Mouse (Mus musculus) kidney, postnatal 4 days (tissue): ENCODE measurements around the gene Thrb.
"Not testable (repeated sequence)": the region's sequence is repeated elsewhere in the genome, so short reads cannot be mapped to it uniquely, and the experiment has no call there.

Experiments
- DNase-seq, 2 experiments: peaks; one replicate each; pipeline ENCODE4 v3.0.0; 2021; ENCODE audit warnings: mixed read lengths in 2 of 2

The Thrb gene

DNA sequence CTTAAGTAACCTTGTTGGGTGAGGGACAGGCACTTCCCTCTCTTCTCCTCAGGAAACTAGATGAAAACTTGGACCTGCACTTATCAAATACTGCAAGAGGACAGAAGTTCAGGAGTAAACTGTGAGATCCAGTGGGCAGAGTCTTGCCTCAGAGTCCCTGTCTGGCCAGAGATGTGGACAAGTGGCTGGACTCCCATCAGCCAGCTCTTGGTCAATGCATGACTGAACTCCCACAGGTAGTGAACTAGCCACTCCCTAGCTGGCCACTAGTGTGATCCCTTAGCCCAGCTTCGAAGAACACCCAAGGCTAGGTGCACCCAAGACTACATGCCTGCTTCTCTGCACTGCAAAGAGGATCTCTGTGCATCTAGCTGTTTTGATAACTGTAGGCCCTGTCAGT, 234.7 kb downstream of the Thrb start:
- DNase-seq = no peak

DNA sequence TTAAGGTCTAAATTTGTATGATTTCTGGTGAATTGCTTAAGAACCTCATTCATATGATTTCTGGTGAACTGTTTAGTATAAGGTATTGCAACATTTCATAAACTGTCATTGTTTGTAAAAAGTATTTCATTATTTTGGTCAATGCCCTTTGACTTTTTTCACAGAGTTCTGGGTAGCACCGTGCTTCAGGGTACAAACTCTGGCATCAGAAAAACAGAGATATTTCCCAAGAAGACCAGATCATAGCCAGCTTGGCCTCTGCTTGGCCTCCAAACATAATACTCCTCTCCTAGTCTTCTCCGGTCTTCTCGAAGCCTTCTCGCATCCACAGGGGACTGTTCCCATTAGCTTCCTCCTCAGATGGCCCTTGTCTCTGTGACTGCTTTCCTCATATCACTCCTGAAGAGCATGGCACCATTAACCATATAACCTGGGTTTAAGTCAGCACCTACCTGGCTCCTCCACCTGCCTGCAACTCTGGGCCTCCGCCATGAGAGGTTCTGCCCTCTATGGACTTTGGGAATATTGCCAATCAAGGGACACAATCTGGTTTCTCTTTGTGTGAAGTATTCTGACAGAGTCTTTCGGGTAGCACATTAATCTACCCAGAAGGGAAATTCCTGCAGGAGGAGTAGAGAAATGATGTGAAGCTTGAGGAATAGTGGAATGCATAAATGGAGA, 239.8 kb downstream of the Thrb start:
- no peak for DNase-seq

DNA sequence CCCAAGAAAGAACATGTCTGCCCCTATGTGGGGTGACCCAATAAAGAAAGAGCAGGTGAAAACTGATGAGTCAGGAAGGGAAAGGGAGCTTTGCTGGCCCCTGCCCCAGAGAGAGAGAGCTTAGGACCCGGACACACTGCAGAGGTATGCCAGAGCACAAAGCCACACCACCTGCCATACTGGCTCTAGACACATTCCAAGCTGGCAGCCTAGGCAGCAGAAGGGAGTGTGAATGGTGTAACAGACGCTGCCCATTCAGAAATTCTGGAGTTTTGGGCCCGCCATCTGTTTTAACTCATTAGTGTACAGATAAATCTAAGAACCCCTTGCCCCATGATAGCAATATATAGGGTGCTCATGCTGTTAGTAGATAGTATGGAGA, 240.3 kb downstream of the Thrb start:
- no peak for DNase-seq

DNA sequence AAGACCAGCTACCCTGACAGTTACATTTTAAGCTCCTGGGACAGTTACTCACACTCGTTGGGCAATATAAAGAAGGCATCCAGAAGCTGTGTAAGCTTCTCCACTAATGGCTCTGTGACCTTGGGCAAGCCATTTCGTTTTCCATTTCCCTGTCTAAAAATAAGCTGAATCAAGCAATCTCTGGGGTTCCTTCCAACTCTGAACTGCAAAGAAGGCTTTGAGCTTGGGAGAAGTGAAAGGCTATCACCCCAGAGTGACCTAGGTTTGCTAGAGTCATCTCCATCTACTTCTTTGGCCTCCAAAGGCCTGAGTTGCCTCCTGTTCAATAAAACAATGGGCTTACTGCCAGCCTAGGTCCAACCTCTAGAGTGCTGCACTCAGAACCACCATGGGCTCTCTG, 242.4 kb downstream of the Thrb start:
- no peak for DNase-seq

DNA sequence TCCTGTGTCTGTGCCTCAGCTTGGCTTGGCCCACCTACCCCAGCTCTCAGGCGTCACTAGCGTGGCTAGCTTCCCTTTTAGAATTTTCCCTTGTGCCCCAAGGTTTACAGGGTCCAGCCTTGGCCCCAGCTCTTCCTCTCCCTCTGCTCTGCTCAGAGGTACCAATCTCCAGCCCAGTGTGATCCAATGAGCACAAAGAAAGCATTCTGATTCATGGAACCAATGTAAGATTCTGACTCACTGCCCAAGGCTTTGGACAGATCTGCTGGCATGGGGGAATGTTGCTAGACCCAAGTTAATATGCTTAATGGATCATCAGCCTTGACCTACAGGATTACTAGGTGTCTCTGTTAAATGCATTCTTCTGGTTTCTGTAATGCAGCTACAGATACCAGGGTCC, 243.1 kb downstream of the Thrb start:
- DNase-seq = no peak

DNA sequence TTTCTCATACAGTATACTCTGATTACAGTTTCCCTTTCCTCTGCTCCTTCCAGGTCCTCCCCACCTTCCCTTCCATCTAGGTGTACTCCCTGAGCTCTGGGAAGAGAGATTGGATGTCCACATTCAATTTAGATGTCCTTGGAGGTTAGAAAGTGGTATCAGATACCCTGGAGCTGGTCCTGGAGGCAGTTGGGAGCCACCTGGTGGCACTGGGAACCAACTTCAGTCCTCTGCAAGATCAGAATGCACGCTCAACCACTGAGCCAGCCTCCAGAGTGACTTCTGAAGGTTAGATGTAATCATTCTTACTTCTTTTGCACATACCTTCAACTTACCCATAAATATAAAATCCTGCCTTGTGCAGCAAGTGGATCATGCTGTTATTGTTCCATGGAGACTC, 244.5 kb downstream of the Thrb start:
- peak; percentile 34 to 46 for DNase-seq

DNA sequence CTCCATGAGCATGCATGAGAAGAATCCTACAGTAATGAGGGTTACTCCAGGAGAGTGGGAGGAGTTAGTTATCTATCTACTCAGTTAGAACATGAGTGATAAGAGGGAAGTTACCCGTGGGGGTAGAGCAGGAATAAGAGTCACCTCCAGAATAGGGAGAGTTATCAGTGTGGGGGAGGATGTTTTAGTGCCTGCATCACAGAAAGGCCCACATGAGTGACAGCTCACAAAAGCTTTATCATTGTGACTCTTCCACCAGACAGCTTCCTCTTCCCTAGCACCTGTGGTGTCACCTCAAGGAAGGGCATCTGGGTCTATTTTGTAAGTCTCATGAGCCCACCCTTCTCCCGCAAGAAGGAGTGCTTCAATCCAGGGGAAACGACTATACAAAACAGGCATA, 245.6 kb downstream of the Thrb start:
- no peak for DNase-seq

DNA sequence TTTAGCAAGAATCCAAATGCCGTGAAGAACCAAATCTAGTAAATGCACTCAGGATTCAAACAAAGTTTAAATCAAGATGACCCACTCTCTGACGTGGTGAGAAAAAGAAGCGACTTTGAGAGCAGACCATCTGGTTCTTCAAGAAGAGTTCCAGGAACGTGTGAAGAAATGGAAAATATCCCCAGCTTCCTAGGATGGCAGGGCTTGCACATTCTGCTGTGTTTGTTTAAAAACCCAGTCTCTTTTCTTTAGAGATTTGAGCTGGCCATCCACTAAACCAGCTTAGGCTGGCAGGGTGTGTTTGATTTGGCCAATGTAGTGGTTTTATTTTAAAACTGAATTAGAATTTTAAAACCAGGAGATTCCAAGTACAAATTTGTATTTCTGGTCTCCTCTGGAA, 246.9 kb downstream of the Thrb start:
- DNase-seq = no peak

DNA sequence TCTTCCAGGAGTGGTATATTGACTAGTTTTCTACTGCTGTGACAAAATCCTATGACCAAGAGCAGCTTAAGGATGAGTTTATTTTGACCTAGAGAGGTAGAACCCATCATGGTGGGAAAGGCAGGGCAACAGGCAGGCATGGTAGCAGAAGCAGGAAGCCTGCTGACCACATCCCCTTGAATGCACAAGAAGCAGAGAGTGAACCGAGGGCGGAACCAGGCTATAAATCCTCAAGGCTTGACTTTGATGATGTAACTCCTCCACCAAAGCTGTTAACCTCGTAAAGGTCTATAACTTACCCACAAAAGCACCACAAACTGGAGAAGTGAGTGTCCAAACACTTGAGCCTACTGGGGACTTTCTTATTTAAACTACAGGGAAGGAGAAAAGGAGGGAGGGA, 251.1 kb downstream of the Thrb start:
- DNase-seq = no peak

DNA sequence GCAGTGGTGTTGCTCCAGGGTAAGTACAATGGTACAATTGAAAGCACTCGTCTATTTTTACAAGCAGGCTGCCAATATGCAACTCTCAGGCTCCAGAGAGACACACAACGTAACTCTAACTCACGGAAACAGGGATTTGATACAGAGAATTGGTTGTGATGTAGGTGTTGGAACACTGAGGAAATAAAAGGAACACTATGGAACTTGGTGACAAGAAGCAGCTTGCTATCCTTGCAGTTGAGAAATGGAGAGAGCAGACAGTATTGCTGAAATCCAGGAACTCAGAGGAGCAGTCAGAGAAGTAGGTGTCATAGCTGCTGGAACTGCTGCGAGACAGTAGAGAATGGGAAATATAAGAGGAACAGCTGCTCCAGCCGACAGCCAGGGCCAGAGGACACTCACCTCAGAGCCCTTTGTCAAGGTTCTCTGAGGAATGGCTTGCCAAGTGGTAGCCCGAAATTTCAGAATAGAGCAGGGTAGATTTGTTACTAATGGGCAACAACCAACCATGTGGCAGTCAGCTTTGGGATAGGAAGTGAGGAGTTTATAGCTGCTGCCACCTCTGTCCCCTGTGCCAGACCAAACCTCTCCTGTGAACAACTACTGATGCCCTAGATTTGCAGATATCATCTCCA, 252.6 kb downstream of the Thrb start:
- no peak for DNase-seq

DNA sequence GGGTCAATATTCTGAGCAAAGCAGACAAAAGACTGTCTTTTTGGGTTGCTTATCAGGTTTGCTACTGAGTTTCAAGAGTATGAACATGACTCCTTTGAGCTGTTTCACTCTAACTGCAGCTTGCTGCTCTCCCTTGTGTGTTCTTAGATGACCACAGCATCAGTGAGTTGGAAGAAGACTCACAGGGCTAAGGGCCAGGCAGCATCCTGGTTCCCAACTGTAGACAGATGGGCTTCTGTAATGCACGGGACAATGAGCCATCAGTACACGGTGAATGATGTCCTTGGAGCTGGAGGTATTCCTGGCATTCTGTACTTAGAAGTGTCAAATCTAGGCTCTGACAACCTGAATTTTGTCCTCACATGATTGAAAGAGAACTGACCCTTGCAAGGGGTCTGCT, 255.5 kb downstream of the Thrb start:
- no peak for DNase-seq

DNA sequence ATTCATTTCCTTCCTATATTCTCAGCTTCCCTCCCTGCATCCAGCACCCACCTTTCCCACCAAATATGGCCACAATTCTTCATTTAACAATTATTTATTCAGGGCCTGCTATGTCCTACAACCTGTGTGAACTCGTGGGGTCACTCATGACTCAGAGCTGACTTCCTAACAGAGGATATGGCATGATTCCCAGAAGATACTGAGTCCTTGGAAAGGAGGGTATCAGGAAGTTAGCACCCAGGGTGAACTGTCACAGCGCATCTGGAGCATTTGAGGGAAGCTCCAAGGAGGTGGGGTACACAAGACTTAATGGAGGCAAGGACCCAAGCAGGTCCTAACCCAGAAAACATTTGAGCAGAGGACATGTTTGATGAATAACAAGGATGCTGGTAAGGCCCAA, 256.6 kb downstream of the Thrb start:
- DNase-seq = no peak

DNA sequence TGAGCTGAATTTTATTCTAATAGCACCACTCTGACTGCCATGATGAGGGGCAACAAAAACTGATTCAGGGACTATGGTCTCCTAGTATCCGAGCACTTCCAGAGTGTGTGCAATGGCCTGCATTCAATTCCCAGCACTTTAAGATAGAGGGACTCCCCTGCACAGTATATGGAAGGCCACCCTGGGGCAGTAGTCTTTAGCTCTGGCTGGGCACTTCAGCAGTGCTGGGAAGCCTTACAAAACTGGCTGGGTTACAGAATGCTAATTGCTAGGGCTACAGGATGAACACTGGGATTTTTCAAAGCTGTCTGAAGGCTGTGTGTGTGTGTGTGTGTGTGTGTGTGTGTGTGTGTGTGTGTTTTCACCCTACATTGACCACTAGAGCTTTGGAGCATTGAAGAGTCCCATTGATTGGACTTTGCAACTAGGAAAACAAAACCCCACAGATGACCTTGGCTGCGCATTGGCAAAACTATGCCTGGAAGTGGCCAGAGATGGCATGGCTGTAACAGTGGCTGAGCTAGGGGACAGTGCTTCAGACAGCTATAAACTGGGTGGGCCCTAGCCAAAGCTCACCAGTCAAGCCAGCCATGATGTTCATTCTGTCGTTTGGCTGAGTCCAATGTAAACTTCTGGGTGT, 257.2 kb downstream of the Thrb start:
- DNase-seq = no peak

DNA sequence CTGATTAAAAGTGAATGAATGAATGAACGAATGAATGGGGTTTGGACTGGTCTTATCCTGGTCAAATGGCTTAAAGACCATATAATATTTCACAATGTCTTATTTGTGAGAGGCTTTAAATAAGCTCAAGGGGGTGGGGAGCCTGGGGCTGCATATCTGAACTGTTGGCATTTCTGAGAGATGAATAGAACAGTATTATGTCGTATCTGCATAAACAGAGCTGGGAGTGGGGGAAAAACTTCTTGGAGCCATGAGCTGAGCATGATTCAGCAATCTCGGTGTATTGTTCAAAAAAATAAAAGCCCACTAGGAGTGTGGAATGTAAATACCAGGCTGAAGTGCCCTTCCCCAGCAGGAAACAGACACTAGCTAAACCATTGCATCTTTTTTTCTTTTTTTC, 257.8 kb downstream of the Thrb start:
- DNase-seq = no peak

DNA sequence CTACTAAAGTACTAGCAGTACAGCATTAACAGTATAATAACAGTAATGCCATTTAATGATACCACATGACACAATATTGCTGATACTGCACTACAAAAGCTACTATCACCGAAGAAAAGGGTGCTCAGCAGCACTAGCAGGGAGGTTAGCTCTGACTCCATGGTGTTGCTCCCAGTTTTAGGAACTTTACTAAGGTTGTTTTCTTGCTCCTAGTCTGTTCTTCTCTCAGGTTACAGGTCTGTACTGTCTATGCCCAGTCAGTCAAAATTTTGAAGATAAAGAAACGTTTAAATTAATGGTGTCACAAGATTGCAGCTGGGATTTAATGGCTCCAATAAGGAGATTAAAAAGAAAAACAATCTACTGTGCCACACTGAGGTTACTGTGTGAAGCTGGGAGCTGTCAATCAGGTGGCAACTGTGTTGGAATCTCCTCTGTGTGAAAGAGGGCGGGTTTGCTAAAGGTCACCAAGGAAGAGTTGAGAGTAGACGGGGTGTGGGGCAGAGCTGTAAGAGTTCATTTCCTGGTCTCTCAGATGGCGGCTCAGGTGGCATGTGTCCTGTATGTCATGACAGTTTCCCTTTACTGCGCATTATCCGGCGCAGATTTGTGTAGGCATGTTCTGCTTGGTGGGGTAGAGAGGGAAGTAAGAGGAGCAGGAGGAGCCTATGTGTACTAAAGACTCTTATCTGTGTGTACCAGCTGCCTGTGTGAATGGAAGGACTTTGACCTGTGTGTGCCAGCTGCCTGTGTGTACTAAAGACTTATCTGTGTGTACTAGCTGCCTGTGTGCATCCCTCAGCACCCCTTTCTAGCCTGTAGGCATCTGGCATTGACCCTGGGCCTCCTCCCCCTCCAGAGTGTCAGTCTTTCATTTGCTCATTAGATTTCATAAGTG, 263.0 kb downstream of the Thrb start:
- peak in 1 of 2 experiments; percentile 38 for DNase-seq

DNA sequence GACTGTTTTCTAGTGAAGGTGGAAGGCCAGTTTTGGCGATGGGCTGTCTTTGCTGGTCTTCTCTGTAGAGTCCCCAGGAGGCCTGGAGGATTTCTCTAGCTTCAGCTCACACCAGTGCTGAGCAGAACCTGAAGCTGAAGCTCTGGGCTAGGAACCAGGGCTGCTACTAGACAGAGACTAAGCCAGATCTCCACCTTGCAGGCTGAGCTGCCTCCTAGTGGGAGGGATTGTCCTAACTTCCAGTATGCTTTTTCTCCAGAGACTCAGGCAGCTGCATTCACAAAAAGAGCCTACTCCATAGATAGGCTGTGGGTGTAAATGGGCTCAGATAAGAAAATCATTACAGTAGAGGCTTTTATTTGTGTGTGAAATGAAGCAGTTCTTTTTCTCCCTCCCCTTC, 267.4 kb downstream of the Thrb start:
- DNase-seq = peak; percentile 43 to 58

DNA sequence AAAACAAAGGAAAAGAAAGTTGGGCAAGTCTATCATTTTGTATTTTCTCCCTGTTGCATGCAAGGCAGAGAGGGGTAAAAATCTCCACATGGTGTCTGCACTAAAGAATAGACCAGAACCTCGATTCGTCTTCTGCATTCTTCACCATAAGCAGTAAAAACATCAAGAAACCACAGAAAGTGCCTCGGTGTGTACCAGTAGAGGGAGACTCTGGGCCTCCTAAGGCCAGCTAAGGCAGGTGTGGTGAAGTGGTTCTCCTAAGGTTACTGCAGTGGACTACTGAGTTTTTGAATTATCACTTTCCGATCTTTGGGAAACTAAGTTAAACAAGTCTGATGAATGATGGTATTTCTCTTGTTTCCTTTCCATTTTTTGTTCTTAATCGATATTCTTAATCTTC, 269.5 kb downstream of the Thrb start:
- no peak for DNase-seq

DNA sequence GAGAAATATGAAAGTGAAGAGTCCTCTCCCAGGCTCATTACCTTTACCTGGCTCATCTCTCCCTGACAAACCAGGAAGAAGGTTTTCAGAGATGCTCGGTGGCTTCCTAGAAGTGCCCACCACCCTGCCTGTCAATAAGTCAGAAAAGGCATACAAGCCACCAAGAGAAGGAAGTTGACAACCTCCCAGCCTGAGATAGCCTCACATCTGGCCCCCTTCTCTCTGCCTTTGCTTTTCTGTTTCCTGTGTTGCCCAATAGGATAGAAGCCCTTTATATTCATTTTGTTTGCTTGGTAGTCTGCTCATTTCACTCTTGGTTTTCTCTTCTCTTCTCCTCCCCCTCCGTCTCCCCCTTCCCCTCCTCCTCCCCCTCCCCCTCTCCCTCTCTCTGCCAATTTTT, 273.4 kb downstream of the Thrb start:
- no peak for DNase-seq

DNA sequence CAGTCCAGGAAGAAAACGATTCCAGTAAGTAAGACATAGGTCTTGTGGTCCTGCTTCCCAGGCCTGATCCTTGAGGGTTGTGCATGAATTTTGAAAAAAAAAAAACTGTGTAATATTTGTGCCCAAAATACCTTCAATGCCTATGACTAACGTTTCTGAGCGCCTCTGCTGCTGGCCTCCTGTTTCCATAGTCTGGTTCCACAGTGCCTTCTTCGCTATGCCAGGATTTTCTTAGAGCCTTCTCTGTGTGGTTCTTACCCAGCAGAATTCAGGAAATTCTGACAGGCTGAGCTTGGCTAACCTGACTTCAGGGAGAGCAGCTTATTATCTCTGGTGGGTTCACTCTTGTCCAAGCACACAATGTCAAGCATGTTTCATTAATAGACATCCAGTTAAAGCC, 274.7 kb downstream of the Thrb start:
- DNase-seq = not testable (repeated sequence)

DNA sequence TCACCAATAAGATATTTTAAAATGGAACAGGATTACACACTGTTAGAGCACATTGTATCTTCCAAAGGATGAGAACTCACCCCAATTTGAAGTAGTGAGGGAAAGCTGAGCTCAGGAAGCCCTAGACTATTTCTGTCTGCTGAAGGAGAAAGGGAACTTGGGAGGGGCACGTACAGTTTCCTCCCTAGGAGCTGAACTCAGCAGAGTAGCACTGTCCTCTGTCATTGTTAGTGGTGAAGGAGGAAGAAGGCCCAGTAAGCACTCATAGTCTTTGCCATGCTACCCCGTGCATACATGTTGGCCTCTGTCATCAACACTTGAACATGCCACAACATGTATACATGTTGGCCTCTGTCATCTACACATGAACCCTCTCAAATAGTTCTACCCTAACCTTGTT, 294.0 kb downstream of the Thrb start:
- no peak for DNase-seq

DNA sequence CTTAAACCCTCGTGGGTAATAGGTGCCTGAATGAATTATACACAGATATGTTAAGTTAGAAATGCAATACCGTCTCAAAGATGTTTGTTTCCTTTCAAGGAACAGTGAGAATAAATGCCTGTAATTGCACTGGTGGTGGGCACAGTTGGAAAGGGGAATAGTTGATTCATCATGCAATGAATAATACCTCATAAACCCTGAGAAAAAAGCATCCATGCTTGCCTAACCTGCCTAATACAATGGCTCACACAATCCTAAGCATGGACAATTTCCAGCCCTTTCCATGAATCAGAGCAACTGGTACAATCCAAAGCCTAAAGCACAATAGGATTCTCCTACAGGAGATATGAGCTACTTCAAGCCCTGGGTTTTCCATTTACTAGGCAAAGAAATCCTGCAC, 299.8 kb downstream of the Thrb start:
- DNase-seq = no peak

DNA sequence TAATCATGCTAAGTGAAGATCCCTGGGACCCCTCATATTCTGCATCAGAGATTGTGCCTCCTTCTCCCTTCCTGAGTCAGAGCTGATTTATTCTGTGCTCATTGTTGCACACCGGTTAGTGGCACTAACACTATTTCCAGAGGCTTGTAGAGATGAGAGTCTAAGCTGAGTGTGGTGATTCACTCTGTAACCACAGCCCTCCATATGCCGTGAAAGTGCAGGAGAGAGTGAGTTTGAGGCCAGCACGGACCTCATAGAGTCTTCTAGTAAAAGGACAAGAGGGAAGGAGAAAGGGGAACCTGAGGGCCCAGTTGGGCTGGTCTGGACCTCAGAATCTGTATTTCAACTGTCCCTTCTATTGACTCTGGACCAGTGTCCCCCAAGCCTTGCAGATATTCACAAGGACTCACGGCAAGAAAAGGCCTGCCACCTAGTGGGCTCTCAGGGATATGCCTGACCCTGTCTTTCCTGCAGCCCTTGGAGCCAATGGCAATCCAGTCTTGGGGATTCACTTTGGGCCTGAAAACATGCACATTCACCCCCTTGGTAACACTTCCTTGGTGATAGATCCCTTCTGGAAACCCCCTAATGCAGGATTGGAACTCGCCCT, 307.2 kb downstream of the Thrb start:
- DNase-seq = peak; percentile 71 to 73

DNA sequence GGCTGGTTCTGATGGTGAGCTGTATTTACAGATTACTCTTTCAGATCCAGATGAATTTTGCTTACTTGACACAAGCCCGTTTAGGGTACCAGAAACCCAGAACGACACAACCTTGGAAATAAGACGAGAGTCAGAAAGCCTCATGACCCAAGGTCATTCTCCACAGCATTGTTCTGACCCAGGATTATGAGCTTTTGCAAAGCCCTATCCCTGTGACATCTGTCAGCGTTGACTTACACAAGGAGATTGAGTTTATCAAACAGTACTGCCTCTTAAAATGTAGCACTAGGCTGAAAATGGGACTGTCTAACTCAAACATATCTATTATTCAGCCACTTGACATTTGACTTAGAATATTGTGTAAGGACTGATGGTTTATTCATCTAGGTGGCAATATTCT, 312.1 kb downstream of the Thrb start:
- DNase-seq = no peak
